Mouse (Mus musculus) neural tube, embryonic 13.5 days (tissue): ENCODE measurements around the gene Cald1. TPM values are rescaled to one million over a fixed set of nuclear protein-coding genes. Genes with fewer than 3 reads are reported as not detected.

ENCODE experiments used
- ATAC-seq: fragments of 200-750 bp; cut with Nextera tagmentation; 2 replicates; pipeline ENCODE4 v1.8.0; 2017; ENCODE audit warnings: low read depth, mild to moderate bottlenecking, moderate TSS enrichment, moderate library complexity
- H3K27ac ChIP-seq: fragments of 300-500 bp; sonication (generic); replicated peaks from 2 replicates; pipeline ENCODE4 v1.5.1; 2015; ENCODE audit warnings: moderate library complexity, mild to moderate bottlenecking, inconsistent platforms
- H3K27me3 ChIP-seq: fragments of 300-500 bp; sonication (generic); 2 replicates; pipeline ENCODE4 v1.6.1; 2015; ENCODE audit warnings: mild to moderate bottlenecking, inconsistent platforms
- H3K36me3 ChIP-seq: fragments of 300-500 bp; sonication (generic); 2 replicates; pipeline ENCODE4 v1.6.1; 2015; ENCODE audit warnings: mild to moderate bottlenecking, inconsistent platforms
- H3K4me1 ChIP-seq: fragments of 300-500 bp; sonication (generic); replicated peaks from 2 replicates; pipeline ENCODE4 v1.6.1; 2015; ENCODE audit warnings: inconsistent platforms
- H3K4me2 ChIP-seq: fragments of 300-500 bp; sonication (generic); 2 replicates; pipeline ENCODE4 v1.6.1; 2015; ENCODE audit warnings: inconsistent platforms, mild to moderate bottlenecking, moderate library complexity
- H3K4me3 ChIP-seq: fragments of 300-500 bp; sonication (generic); 2 replicates; pipeline ENCODE4 v1.5.1; 2015; ENCODE audit warnings: mild to moderate bottlenecking, inconsistent platforms
- H3K9ac ChIP-seq: fragments of 300-500 bp; sonication (generic); 2 replicates; pipeline ENCODE4 v1.6.1; 2015; ENCODE audit warnings: moderate library complexity, mild to moderate bottlenecking, inconsistent platforms
- H3K9me3 ChIP-seq: fragments of 300-500 bp; sonication (generic); 2 replicates; pipeline ENCODE4 v1.6.1; 2016; ENCODE audit warnings: inconsistent platforms
- WGBS: fragments of 180-500 bp; shearing (Covaris S2); methylation state at CpG from one replicate; pipeline ENCODE4 v1.1.7; 2015; 5-methylcytosine and 5-hydroxymethylcytosine counted together
- polyA plus RNA-seq: library from polyadenylated mRNA; unstranded; fragments of >200 nt; fragmentation: Nextera tagmentation; extraction: Ambion mirVana; gene quantifications from 2 replicates; pipeline ENCODE4 v1.2.1, GENCODE M21; 2015

Gene Cald1
- polyA plus RNA-seq, 1 experiment from 2014 or later: 92.0 TPM

GRCm38 (mm10) chr6:34751625-34752024, 153.3 kb downstream of the Cald1 start:
- H3K36me3 ChIP-seq: peaks cover 12% of the 10 kb centered on the region; the same call in 1 of the 2 replicates
- H3K27ac ChIP-seq: no peak overlapping the region
- no peaks in the 10 kb centered on the region for H3K9me3 ChIP-seq
- no peaks in the 10 kb centered on the region for H3K27me3 ChIP-seq
- H3K4me3 ChIP-seq: no peak overlapping the region
- no peaks in the 10 kb centered on the region for H3K4me1 ChIP-seq
- no peak overlapping the region for H3K4me2 ChIP-seq
- no peak overlapping the region for H3K9ac ChIP-seq
- no peak for ATAC-seq

GRCm38 (mm10) chr6:34754448-34754847, 156.1 kb downstream of the Cald1 start:
- ATAC-seq: peak; percentile 77
- Histone ChIP-seq H3K27ac (no peak overlapping the region), H3K36me3 (peaks cover 33% of the 10 kb centered on the region), H3K4me1 (no peaks in the 10 kb centered on the region), H3K4me2 (no peak overlapping the region), H3K4me3 (no peak overlapping the region), H3K9me3 (no peaks in the 10 kb centered on the region), H3K27me3 (no peaks in the 10 kb centered on the region), H3K9ac (no peak overlapping the region)
- 39% methylated on average over 5 of the region's 5 CpGs for WGBS

GRCm38 (mm10) chr6:34758340-34758739, 160.0 kb downstream of the Cald1 start:
- Histone ChIP-seq H3K4me2 (no peak overlapping the region), H3K27ac (no peak overlapping the region), H3K9ac (no peak overlapping the region), H3K36me3 (peaks cover 48% of the 10 kb centered on the region), H3K9me3 (no peaks in the 10 kb centered on the region), H3K27me3 (no peaks in the 10 kb centered on the region), H3K4me1 (no peaks in the 10 kb centered on the region), H3K4me3 (no peak overlapping the region)
- no peak for ATAC-seq
- 86% methylated on average over 2 of the region's 2 CpGs for WGBS

- Histone ChIP-seq H3K27me3 (no peaks in the 10 kb centered on the region), H3K4me1 (no peaks in the 10 kb centered on the region), H3K4me3 (no peak overlapping the region), H3K27ac (no peak overlapping the region), H3K9me3 (no peaks in the 10 kb centered on the region), H3K36me3 (peaks cover 64% of the 10 kb centered on the region), H3K4me2 (no peak overlapping the region), H3K9ac (no peak overlapping the region)
- 56% methylated on average over 4 of the region's 4 CpGs for WGBS
- ATAC-seq: no peak
Measured at GRCm38 (mm10) chr6:34760023-34760422, 161.7 kb downstream of the Cald1 start.

GRCm38 (mm10) chr6:34765721-34766120, 167.4 kb downstream of the Cald1 start:
- no peak overlapping the region for H3K27ac ChIP-seq
- no peak overlapping the region for H3K4me3 ChIP-seq
- H3K4me1 ChIP-seq: no peaks in the 10 kb centered on the region
- no peak for ATAC-seq
- H3K4me2 ChIP-seq: no peak overlapping the region
- H3K27me3 ChIP-seq: no peaks in the 10 kb centered on the region
- H3K9me3 ChIP-seq: no peaks in the 10 kb centered on the region
- no peak overlapping the region for H3K9ac ChIP-seq
- H3K36me3 ChIP-seq: peaks cover 48% of the 10 kb centered on the region
- 96% methylated on average over 5 of the region's 5 CpGs for WGBS

GRCm38 (mm10) chr6:34769984-34770383, 171.7 kb downstream of the Cald1 start:
- Histone ChIP-seq H3K4me1 (no peaks in the 10 kb centered on the region), H3K4me3 (no peak overlapping the region), H3K9me3 (no peaks in the 10 kb centered on the region), H3K4me2 (no peak overlapping the region), H3K27ac (no peak overlapping the region), H3K9ac (no peak overlapping the region), H3K27me3 (no peaks in the 10 kb centered on the region), H3K36me3 (peaks cover 30% of the 10 kb centered on the region)
- no peak for ATAC-seq
- WGBS: 92% methylated on average over 2 of the region's 2 CpGs

GRCm38 (mm10) chr6:34770491-34770890, 172.2 kb downstream of the Cald1 start:
- Histone ChIP-seq H3K27ac (no peak overlapping the region), H3K4me1 (no peaks in the 10 kb centered on the region), H3K9me3 (no peaks in the 10 kb centered on the region), H3K36me3 (peaks cover 25% of the 10 kb centered on the region), H3K4me2 (no peak overlapping the region), H3K9ac (no peak overlapping the region), H3K4me3 (no peak overlapping the region), H3K27me3 (no peaks in the 10 kb centered on the region)
- no peak for ATAC-seq
- 91% methylated on average over 6 of the region's 6 CpGs for WGBS

GRCm38 (mm10) chr6:34776396-34776795, 178.1 kb downstream of the Cald1 start:
- ATAC-seq: no peak
- H3K9ac ChIP-seq: no peak overlapping the region
- 0 out of 2 replicates have a peak, but pooled peaks cover 3% of the 10 kb centered on the region for H3K4me1 ChIP-seq
- no peaks in the 10 kb centered on the region for H3K27me3 ChIP-seq
- H3K4me2 ChIP-seq: no peak overlapping the region
- no peaks in the 10 kb centered on the region for H3K9me3 ChIP-seq
- no peak overlapping the region for H3K27ac ChIP-seq
- H3K36me3 ChIP-seq: peaks cover 6% of the 10 kb centered on the region; the same call in 1 of the 2 replicates
- no peak overlapping the region for H3K4me3 ChIP-seq

GRCm38 (mm10) chr6:34777094-34777493, 178.8 kb downstream of the Cald1 start:
- H3K4me1 ChIP-seq: 0 out of 2 replicates have a peak, but pooled peaks cover 3% of the 10 kb centered on the region
- peaks cover 1% of the 10 kb centered on the region; the same call in 1 of the 2 replicates for H3K36me3 ChIP-seq
- no peak for ATAC-seq
- WGBS: 79% methylated on average over 2 of the region's 2 CpGs
- H3K27ac ChIP-seq: no peak overlapping the region
- no peak overlapping the region for H3K9ac ChIP-seq
- no peak overlapping the region for H3K4me3 ChIP-seq
- H3K4me2 ChIP-seq: no peak overlapping the region
- H3K9me3 ChIP-seq: no peaks in the 10 kb centered on the region
- H3K27me3 ChIP-seq: no peaks in the 10 kb centered on the region

GRCm38 (mm10) chr6:34777981-34778668, 179.8 kb downstream of the Cald1 start:
- ATAC-seq: no peak
- H3K27ac ChIP-seq: no peak overlapping the region
- WGBS: 76% methylated on average over 10 of the region's 10 CpGs
- no peaks in the 10 kb centered on the region; the same call in 1 of the 2 replicates for H3K36me3 ChIP-seq
- 0 out of 2 replicates have a peak, but pooled peaks cover 3% of the 10 kb centered on the region for H3K4me1 ChIP-seq
- H3K9me3 ChIP-seq: no peaks in the 10 kb centered on the region
- H3K4me3 ChIP-seq: no peak overlapping the region
- H3K9ac ChIP-seq: no peak overlapping the region
- H3K4me2 ChIP-seq: no peak overlapping the region
- H3K27me3 ChIP-seq: no peaks in the 10 kb centered on the region

- peak; percentile 98 for ATAC-seq
- Histone ChIP-seq H3K27me3 (no peaks in the 10 kb centered on the region), H3K36me3 (no peaks in the 10 kb centered on the region), H3K4me3 (peak within 1 kb of the TSS; percentile 66), H3K4me1 (0 out of 2 replicates have a peak, but pooled peaks cover 3% of the 10 kb centered on the region), H3K27ac (peak within 1 kb of the TSS; percentile 98), H3K4me2 (peak within 1 kb of the TSS; percentile 64), H3K9ac (peak within 1 kb of the TSS; percentile 93), H3K9me3 (no peaks in the 10 kb centered on the region)
- WGBS: under 1% methylated on average over 77 of the region's 81 CpGs
Measured at GRCm38 (mm10) chr6:34780231-34780942, 182.1 kb downstream of the Cald1 start, which contains the start of gene Agbl3. Gene Agbl3 (plus strand): TSS chr6:34780432.

GRCm38 (mm10) chr6:34780943-34781289, 182.6 kb downstream of the Cald1 start:
- H3K4me1 ChIP-seq: 0 out of 2 replicates have a peak, but pooled peaks cover 3% of the 10 kb centered on the region
- peak overlapping the region; percentile 64 for H3K4me2 ChIP-seq
- no peaks in the 10 kb centered on the region for H3K9me3 ChIP-seq
- peak overlapping the region; percentile 93 for H3K9ac ChIP-seq
- H3K4me3 ChIP-seq: peak overlapping the region; percentile 66
- peaks cover 4% of the 10 kb centered on the region for H3K36me3 ChIP-seq
- ATAC-seq: no peak
- peak overlapping the region; percentile 98 for H3K27ac ChIP-seq
- no peaks in the 10 kb centered on the region for H3K27me3 ChIP-seq
- 3% methylated on average over 13 of the region's 13 CpGs for WGBS
